Mouse (Mus musculus) heart, postnatal 0 days (tissue): ENCODE results near the gene Dner.

Source experiments
- CTCF ChIP-seq: IDR thresholded peaks from 2 replicates; pipeline ENCODE4 v1.5.1; 2016; ENCODE audit warnings: antibody characterized with exemption, control low read depth, low read depth
- EP300 ChIP-seq: IDR thresholded peaks from 2 replicates; pipeline ENCODE4 v1.6.1; 2016; ENCODE audit warnings: antibody characterized with exemption, low read depth

- no peak for TF ChIP-seq EP300
- TF ChIP-seq CTCF, result no peak
Measured at GRCm38 (mm10) chr1:84347796-84348476, 348.1 kb downstream of the Dner start.
